Mouse (Mus musculus): ENCODE data around the gene Coq8b.
"Not testable (repeated sequence)": the region's sequence is repeated elsewhere in the genome, so short reads cannot be mapped to it uniquely, and the experiment has no call there.

DNA sequence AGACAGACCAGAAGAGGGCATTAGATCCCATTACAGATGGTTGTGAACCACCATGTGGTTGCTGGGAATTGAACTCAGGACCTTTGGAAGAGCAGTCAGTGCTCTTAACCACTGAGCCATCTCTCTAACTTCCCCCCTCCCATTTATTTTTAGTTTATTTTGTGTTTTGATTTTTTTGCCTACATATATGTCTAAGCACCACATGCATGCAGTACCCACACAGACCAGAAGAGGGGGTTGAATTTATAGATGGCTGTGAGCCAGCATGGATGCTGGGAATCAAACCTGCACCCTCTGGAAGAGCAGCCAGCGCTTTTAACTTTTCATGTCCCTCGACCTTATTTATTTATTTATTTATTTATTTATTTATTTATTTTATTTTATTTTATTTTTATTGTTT lies 11.3 kb downstream of the Coq8b start:
- TF ChIP-seq CTCF (IDR thresholded peaks at IDR 0.05; ENCODE audit: extremely low read depth, insufficient read depth, low read length): 0 out of 2 replicates have a peak, but pooled peaks have one; percentile 3
- TF ChIP-seq POLR2A (IDR thresholded peaks at IDR 0.05; ENCODE audit: extremely low read depth, insufficient read depth, low read length): not testable (repeated sequence)
